Mouse (Mus musculus): ENCODE data around the gene Colq.

DNA sequence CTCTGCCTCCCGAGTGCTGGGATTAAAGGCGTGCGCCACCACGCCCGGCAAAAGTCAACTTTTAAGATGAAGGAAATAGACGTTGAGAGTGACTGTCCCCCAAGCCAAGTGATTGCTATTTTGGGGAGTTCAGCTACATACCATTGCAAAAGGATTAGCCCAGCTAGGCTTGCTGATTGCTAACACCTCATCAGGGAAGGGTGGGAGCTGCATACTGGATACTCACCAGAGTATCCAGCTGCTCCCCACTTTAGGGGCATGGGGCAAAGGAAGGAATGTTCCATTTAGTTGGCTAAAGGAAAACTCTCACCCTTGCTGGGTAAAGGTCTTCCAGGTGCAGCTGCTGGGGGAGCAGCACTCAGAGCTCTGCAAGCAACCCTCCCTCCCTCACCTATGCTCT lies 103.1 kb downstream of the Colq start:
- no peak for TF ChIP-seq CTCF (IDR thresholded peaks at IDR 0.05; ENCODE audit: borderline replicate concordance, insufficient read depth, low read depth, low read length)
- TF ChIP-seq POLR2A (IDR thresholded peaks at IDR 0.05; ENCODE audit: borderline replicate concordance, insufficient read depth, low read length) = no peak
